Mouse (Mus musculus) liver, adult 2 months (tissue): ENCODE measurements around the gene Map1b.

Source experiments
- CTCF ChIP-seq: fragments of 200-500 bp; IDR thresholded peaks from 2 replicates; pipeline ENCODE4 v1.5.1; 2011; ENCODE audit warnings: low read depth, low read length, control low read depth
- POLR2A ChIP-seq: fragments of 200-500 bp; IDR thresholded peaks from 2 replicates; pipeline ENCODE4 v1.6.1; 2011; ENCODE audit warnings: low read length, control low read depth; ENCODE audit not compliant: insufficient read depth; ENCODE audit errors: extremely low read depth

DNA sequence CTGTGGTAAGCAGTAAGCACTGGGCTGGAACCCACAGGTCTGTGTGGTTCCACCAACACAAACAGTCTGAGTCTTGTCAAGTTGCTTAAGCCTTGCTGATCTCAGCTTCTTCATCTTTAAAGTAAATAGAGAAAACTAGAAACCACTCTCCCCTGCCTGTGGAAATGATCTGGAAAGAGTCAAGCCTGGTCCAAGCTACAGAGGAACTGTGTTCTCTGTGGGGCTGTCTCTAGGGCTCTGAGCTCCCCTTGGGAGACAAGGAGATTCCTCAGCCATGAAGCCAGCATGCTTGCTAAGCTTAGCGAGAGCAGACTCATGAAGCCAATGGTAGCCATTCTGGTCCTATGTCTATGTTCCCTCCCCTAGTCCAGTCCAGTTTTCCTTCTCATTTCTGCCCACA is 138.1 kb downstream of the Map1b start:
- TF ChIP-seq CTCF (no peak), POLR2A (no peak)
